Mouse (Mus musculus): ENCODE data around the gene Tgm7. TPM values are rescaled to one million over a fixed set of nuclear protein-coding genes. Genes with fewer than 3 reads are reported as not detected.
"Not testable (repeated sequence)": the region's sequence is repeated elsewhere in the genome, so short reads cannot be mapped to it uniquely, and the experiment has no call there.

Tgm7 gene
- polyA plus RNA-seq, 1 experiment, result not detected

GRCm38 (mm10) chr2:121132822-121133221, 23.2 kb upstream of the Tgm7 start:
- 86% methylated on average over 1 of the region's 1 CpGs for WGBS
- H3K4me1 ChIP-seq (ENCODE audit: control insufficient read depth, insufficient read depth, low read length), result no peaks in the 10 kb centered on the region; the same call in 1 of the 2 replicates

GRCm38 (mm10) chr2:121128865-121129620, 19.4 kb upstream of the Tgm7 start:
- no peak overlapping the region for H3K4me3 ChIP-seq (ENCODE audit: insufficient read depth, low read depth, low read length)
- WGBS, result 73% methylated on average over 9 of the region's 9 CpGs

More at GRCm38 (mm10) chr2:121132822-121133221, 23.2 kb upstream of the Tgm7 start:
- Histone ChIP-seq H3K4me3 (ENCODE audit: insufficient read depth, low read depth, low read length) (no peak overlapping the region), H3K27ac (ENCODE audit: insufficient read depth, low read depth, low read length) (no peak overlapping the region)
- TF ChIP-seq CTCF (IDR thresholded peaks at IDR 0.05; ENCODE audit: insufficient read depth, low read depth, low read length) (no peak), POLR2A (IDR thresholded peaks at IDR 0.05; ENCODE audit: insufficient read depth, low read depth, low read length) (no peak)

GRCm38 (mm10) chr2:121127536-121127935, 17.9 kb upstream of the Tgm7 start:
- H3K4me1 ChIP-seq (ENCODE audit: control insufficient read depth, insufficient read depth, low read length), result no peaks in the 10 kb centered on the region
- no peak overlapping the region for H3K27ac ChIP-seq (ENCODE audit: insufficient read depth, low read depth, low read length)
- 88% methylated on average over 1 of the region's 1 CpGs for WGBS
- H3K4me3 ChIP-seq (ENCODE audit: insufficient read depth, low read depth, low read length), result no peak overlapping the region
- TF ChIP-seq CTCF (IDR thresholded peaks at IDR 0.05; ENCODE audit: insufficient read depth, low read depth, low read length) (no peak), POLR2A (IDR thresholded peaks at IDR 0.05; ENCODE audit: insufficient read depth, low read depth, low read length) (no peak)

More at GRCm38 (mm10) chr2:121128865-121129620, 19.4 kb upstream of the Tgm7 start:
- Histone ChIP-seq H3K27ac (ENCODE audit: insufficient read depth, low read depth, low read length) (no peak overlapping the region), H3K4me1 (ENCODE audit: control insufficient read depth, insufficient read depth, low read length) (no peaks in the 10 kb centered on the region)
- TF ChIP-seq POLR2A (IDR thresholded peaks at IDR 0.05; ENCODE audit: insufficient read depth, low read depth, low read length), result no peak
- no peak for TF ChIP-seq CTCF (IDR thresholded peaks at IDR 0.05; ENCODE audit: insufficient read depth, low read depth, low read length)

- 93% methylated on average over 5 of the region's 5 CpGs for WGBS
These were observed 16.7 kb upstream of the Tgm7 start for GRCm38 (mm10) chr2:121126302-121126701.

GRCm38 (mm10) chr2:121119260-121119659, 9.7 kb upstream of the Tgm7 start:
- TF ChIP-seq POLR2A (IDR thresholded peaks at IDR 0.05; ENCODE audit: insufficient read depth, low read depth, low read length), result no peak
- no peak for TF ChIP-seq CTCF (IDR thresholded peaks at IDR 0.05; ENCODE audit: insufficient read depth, low read depth, low read length)
- Histone ChIP-seq H3K4me3 (ENCODE audit: insufficient read depth, low read depth, low read length) (no peak overlapping the region), H3K27ac (ENCODE audit: insufficient read depth, low read depth, low read length) (no peak overlapping the region), H3K4me1 (ENCODE audit: control insufficient read depth, insufficient read depth, low read length) (no peaks in the 10 kb centered on the region)
- 75% methylated on average over 3 of the region's 3 CpGs for WGBS

More at GRCm38 (mm10) chr2:121126302-121126701, 16.7 kb upstream of the Tgm7 start:
- H3K27ac ChIP-seq (ENCODE audit: insufficient read depth, low read depth, low read length); H3K4me1 ChIP-seq (ENCODE audit: control insufficient read depth, insufficient read depth, low read length); H3K4me3 ChIP-seq (ENCODE audit: insufficient read depth, low read depth, low read length): not testable (repeated sequence)

GRCm38 (mm10) chr2:121115418-121115817, 5.8 kb upstream of the Tgm7 start:
- 88% methylated on average over 2 of the region's 2 CpGs for WGBS
- TF ChIP-seq POLR2A (IDR thresholded peaks at IDR 0.05; ENCODE audit: insufficient read depth, low read depth, low read length) (no peak), CTCF (IDR thresholded peaks at IDR 0.05; ENCODE audit: insufficient read depth, low read depth, low read length) (no peak)
- no peak overlapping the region for H3K4me3 ChIP-seq (ENCODE audit: insufficient read depth, low read depth, low read length)
- H3K4me1 ChIP-seq (ENCODE audit: control insufficient read depth, insufficient read depth, low read length), result no peaks in the 10 kb centered on the region
- H3K27ac ChIP-seq (ENCODE audit: insufficient read depth, low read depth, low read length), result no peak overlapping the region

GRCm38 (mm10) chr2:121105940-121106339, 3.7 kb downstream of the Tgm7 start:
- H3K27ac ChIP-seq (ENCODE audit: insufficient read depth, low read depth, low read length), result no peak overlapping the region
- TF ChIP-seq CTCF (IDR thresholded peaks at IDR 0.05; ENCODE audit: insufficient read depth, low read depth, low read length), result no peak
- TF ChIP-seq POLR2A (IDR thresholded peaks at IDR 0.05; ENCODE audit: insufficient read depth, low read depth, low read length), result no peak
- no peak overlapping the region for H3K4me3 ChIP-seq (ENCODE audit: insufficient read depth, low read depth, low read length)
- H3K4me1 ChIP-seq (ENCODE audit: control insufficient read depth, insufficient read depth, low read length), result no peaks in the 10 kb centered on the region

- WGBS, result 17% methylated on average over 9 of the region's 9 CpGs
- Histone ChIP-seq H3K27ac (ENCODE audit: insufficient read depth, low read depth, low read length) (no peak overlapping the region), H3K4me1 (ENCODE audit: control insufficient read depth, insufficient read depth, low read length) (no peaks in the 10 kb centered on the region), H3K4me3 (ENCODE audit: insufficient read depth, low read depth, low read length) (no peak overlapping the region)
- TF ChIP-seq CTCF (IDR thresholded peaks at IDR 0.05; ENCODE audit: insufficient read depth, low read depth, low read length) (no peak), POLR2A (IDR thresholded peaks at IDR 0.05; ENCODE audit: insufficient read depth, low read depth, low read length) (no peak)
These were observed 7.5 kb downstream of the Tgm7 start for GRCm38 (mm10) chr2:121102051-121102450.

- no peak overlapping the region for H3K4me3 ChIP-seq (ENCODE audit: insufficient read depth, low read depth, low read length)
- TF ChIP-seq POLR2A (IDR thresholded peaks at IDR 0.05; ENCODE audit: insufficient read depth, low read depth, low read length), result no peak
- no peak for TF ChIP-seq CTCF (IDR thresholded peaks at IDR 0.05; ENCODE audit: insufficient read depth, low read depth, low read length)
- WGBS, result 68% methylated on average over 4 of the region's 4 CpGs
- no peak overlapping the region for H3K27ac ChIP-seq (ENCODE audit: insufficient read depth, low read depth, low read length)
- H3K4me1 ChIP-seq (ENCODE audit: control insufficient read depth, insufficient read depth, low read length), result no peaks in the 10 kb centered on the region
These were observed 19.8 kb downstream of the Tgm7 start for GRCm38 (mm10) chr2:121089751-121090150.

All from olfactory bulb, adult 2 months (tissue).